Mouse (Mus musculus): Measurements from ENCODE around the gene Fam83g. TPM values are rescaled to one million over a fixed set of nuclear protein-coding genes. Genes with fewer than 3 reads are reported as not detected.

The Fam83g gene
- total and polyA plus RNA-seq, 3 experiments: 0.05 TPM; not detected in 2

GRCm38 (mm10) chr11:61650470-61651265, 33.2 kb upstream of the Fam83g start:
- H3K4me1 ChIP-seq (ENCODE audit: insufficient read depth, low read depth, low read length): peaks cover 14% of the 10 kb centered on the region

GRCm38 (mm10) chr11:61652216-61652615, 31.7 kb upstream of the Fam83g start:
- Histone ChIP-seq H3K4me3 (ENCODE audit: low read depth, low read length) (no peak overlapping the region), H3K4me1 (ENCODE audit: insufficient read depth, low read depth, low read length) (peaks cover 16% of the 10 kb centered on the region), H3K36me3 (replicated peaks) (no peaks in the 10 kb centered on the region), H3K9me3 (replicated peaks) (no peaks in the 10 kb centered on the region), H3K27me3 (ENCODE audit: insufficient read depth, low read length) (peaks cover 24% of the 10 kb centered on the region)
- DNase-seq (ENCODE audit: low spot score): no peak
- no peak for TF ChIP-seq GATA1 (IDR thresholded peaks at IDR 0.05; ENCODE audit: borderline replicate concordance, low read length)
- no peak for TF ChIP-seq POLR2AphosphoS5 (IDR thresholded peaks at IDR 0.05; ENCODE audit: insufficient replicate concordance, low read depth, low read length)
- TF ChIP-seq GATA2 (IDR thresholded peaks at IDR 0.05; ENCODE audit: borderline replicate concordance, low read depth, low read length): no peak
- TF ChIP-seq CTCF (IDR thresholded peaks at IDR 0.05; ENCODE audit: low read depth, low read length): no peak
- TF ChIP-seq TAL1 (conservative IDR thresholded peaks at IDR 0.05; ENCODE audit: low read depth, low read length): no peak
- ATAC-seq (ENCODE audit: extremely low read depth, insufficient number of reproducible peaks, low FRiP score, poor library complexity, severe bottlenecking): no peak

More at GRCm38 (mm10) chr11:61650470-61651265, 33.2 kb upstream of the Fam83g start:
- ATAC-seq (ENCODE audit: extremely low read depth, insufficient number of reproducible peaks, low FRiP score, poor library complexity, severe bottlenecking): no peak
- no peak for TF ChIP-seq TAL1 (conservative IDR thresholded peaks at IDR 0.05; ENCODE audit: low read depth, low read length)
- TF ChIP-seq GATA1 (IDR thresholded peaks at IDR 0.05; ENCODE audit: borderline replicate concordance, low read length): no peak
- TF ChIP-seq GATA2 (IDR thresholded peaks at IDR 0.05; ENCODE audit: borderline replicate concordance, low read depth, low read length): no peak
- no peak for TF ChIP-seq POLR2AphosphoS5 (IDR thresholded peaks at IDR 0.05; ENCODE audit: insufficient replicate concordance, low read depth, low read length)
- TF ChIP-seq CTCF (IDR thresholded peaks at IDR 0.05; ENCODE audit: low read depth, low read length): no peak
- no peaks in the 10 kb centered on the region for H3K9me3 ChIP-seq (replicated peaks)
- no peak for DNase-seq (ENCODE audit: low spot score)
- no peaks in the 10 kb centered on the region for H3K36me3 ChIP-seq (replicated peaks)
- H3K4me3 ChIP-seq (ENCODE audit: low read depth, low read length): no peak overlapping the region
- peaks cover 25% of the 10 kb centered on the region for H3K27me3 ChIP-seq (ENCODE audit: insufficient read depth, low read length)

DNA sequence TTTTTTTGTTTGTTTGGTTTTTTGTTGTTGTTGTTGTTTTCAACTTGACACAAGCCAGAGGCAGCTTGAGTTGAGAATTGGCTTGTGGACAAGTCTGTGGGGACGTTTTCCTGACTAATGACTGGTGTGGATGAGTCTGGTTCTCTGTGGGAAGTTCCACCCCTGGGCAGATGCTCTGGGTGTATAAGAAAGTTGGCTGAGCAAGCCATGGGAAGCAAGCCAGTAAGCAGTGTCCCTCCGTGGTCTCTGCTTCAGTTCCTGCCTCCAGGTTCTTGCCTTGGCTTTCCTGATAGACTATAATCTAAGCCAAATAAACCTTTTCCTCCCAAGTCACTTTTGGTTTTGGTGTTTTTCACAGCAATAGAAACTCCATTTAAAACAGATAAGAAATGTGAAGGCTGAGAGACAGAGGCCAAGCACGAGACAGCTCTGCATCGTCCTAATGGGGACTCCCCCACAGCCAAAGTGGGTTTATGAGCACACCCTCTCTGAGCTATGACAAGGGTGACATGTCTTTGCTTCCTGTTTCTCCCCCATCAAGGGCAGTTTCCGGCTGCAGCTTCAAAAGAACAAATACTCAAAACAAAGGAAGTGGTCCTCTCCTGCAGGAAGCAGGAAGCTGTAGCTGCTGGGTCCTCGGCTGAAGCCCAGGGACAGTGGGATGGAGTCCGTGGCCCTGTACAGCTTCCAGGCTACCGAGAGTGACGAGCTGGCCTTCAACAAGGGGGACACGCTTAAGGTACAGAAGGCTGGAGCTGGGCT, 31.0 kb upstream of the Fam83g start, which contains the start of gene Grap:
Gene Grap (plus strand): TSS at position 580 of the 762 bp plus-strand sequence.
- no peaks in the 10 kb centered on the region for H3K9me3 ChIP-seq (replicated peaks)
- ATAC-seq (ENCODE audit: extremely low read depth, insufficient number of reproducible peaks, low FRiP score, poor library complexity, severe bottlenecking): peak; percentile 40; the same call in 1 of the 2 replicates
- H3K36me3 ChIP-seq (replicated peaks): no peaks in the 10 kb centered on the region
- peaks cover 20% of the 10 kb centered on the region for H3K27me3 ChIP-seq (ENCODE audit: insufficient read depth, low read length)
- peaks cover 16% of the 10 kb centered on the region for H3K4me1 ChIP-seq (ENCODE audit: insufficient read depth, low read depth, low read length)
- no peak for TF ChIP-seq TAL1 (conservative IDR thresholded peaks at IDR 0.05; ENCODE audit: low read depth, low read length)
- no peak for TF ChIP-seq CTCF (IDR thresholded peaks at IDR 0.05; ENCODE audit: low read depth, low read length)
- no peak for TF ChIP-seq GATA2 (IDR thresholded peaks at IDR 0.05; ENCODE audit: borderline replicate concordance, low read depth, low read length)
- no peak for TF ChIP-seq POLR2AphosphoS5 (IDR thresholded peaks at IDR 0.05; ENCODE audit: insufficient replicate concordance, low read depth, low read length)
- no peak for TF ChIP-seq GATA1 (IDR thresholded peaks at IDR 0.05; ENCODE audit: borderline replicate concordance, low read length)
- peak; percentile 37 for DNase-seq (ENCODE audit: low spot score)
- H3K4me3 ChIP-seq (ENCODE audit: low read depth, low read length): peak within 1 kb of the TSS; percentile 68

DNA sequence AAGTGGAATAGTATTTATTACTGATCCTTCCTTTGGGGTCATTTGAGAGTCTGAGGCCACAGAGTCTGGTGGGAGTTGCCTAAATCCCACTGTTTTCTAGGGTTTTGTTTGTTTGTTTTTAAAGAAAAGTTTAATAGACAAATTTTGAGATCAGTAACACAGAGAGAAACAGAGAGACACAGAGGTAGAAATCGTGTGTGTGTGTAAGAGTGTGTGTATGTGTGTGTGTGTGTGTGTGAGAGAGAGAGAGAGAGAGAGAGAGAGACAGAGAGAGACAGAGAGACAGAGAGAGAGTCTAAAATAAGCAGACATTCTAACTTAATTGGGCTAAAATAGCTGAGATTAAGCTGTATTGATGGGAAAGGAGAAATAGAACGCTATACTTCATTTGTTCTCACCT, 30.3 kb upstream of the Fam83g start:
- TF ChIP-seq GATA1 (IDR thresholded peaks at IDR 0.05; ENCODE audit: borderline replicate concordance, low read length) (no peak), CTCF (IDR thresholded peaks at IDR 0.05; ENCODE audit: low read depth, low read length) (no peak), POLR2AphosphoS5 (IDR thresholded peaks at IDR 0.05; ENCODE audit: insufficient replicate concordance, low read depth, low read length) (no peak), TAL1 (conservative IDR thresholded peaks at IDR 0.05; ENCODE audit: low read depth, low read length) (no peak), GATA2 (IDR thresholded peaks at IDR 0.05; ENCODE audit: borderline replicate concordance, low read depth, low read length) (no peak)
- Histone ChIP-seq H3K9me3 (replicated peaks) (no peaks in the 10 kb centered on the region), H3K4me3 (ENCODE audit: low read depth, low read length) (peak overlapping the region; percentile 68), H3K4me1 (ENCODE audit: insufficient read depth, low read depth, low read length) (peaks cover 16% of the 10 kb centered on the region), H3K36me3 (replicated peaks) (peaks cover 3% of the 10 kb centered on the region), H3K27me3 (ENCODE audit: insufficient read depth, low read length) (peaks cover 16% of the 10 kb centered on the region)
- ATAC-seq (ENCODE audit: extremely low read depth, insufficient number of reproducible peaks, low FRiP score, poor library complexity, severe bottlenecking) (no peak), DNase-seq (ENCODE audit: low spot score) (no peak)

DNA sequence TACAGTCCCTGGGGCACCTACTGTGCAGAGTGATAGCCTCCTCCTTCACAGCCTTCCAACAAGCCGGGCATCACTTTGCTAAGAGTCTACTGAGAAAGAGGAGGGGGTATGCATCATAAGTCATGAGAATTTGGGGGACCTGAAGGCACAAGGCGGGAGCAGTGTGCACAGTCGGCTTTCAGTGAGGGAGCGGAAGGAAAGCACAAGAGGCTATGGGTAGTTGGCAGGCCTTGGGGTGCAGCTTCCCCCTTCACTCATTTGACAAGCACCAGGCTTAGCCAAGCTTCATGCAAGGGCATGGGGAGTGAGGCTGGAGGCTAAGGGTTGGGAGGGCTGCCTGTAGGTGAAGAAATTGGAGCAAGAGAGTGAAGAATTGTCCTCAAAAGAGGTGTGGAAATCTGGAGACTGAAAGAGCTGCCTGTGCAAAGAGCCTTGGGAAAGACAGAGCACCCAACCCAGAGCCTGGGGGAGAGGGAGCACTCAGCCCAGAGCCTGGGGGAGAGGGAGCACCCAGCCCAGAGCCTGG, 29.0 kb upstream of the Fam83g start:
- no peaks in the 10 kb centered on the region for H3K9me3 ChIP-seq (replicated peaks)
- no peak for DNase-seq (ENCODE audit: low spot score)
- TF ChIP-seq GATA1 (IDR thresholded peaks at IDR 0.05; ENCODE audit: borderline replicate concordance, low read length) (no peak), CTCF (IDR thresholded peaks at IDR 0.05; ENCODE audit: low read depth, low read length) (no peak), POLR2AphosphoS5 (IDR thresholded peaks at IDR 0.05; ENCODE audit: insufficient replicate concordance, low read depth, low read length) (no peak), TAL1 (conservative IDR thresholded peaks at IDR 0.05; ENCODE audit: low read depth, low read length) (no peak), GATA2 (IDR thresholded peaks at IDR 0.05; ENCODE audit: borderline replicate concordance, low read depth, low read length) (no peak)
- peaks cover 7% of the 10 kb centered on the region for H3K27me3 ChIP-seq (ENCODE audit: insufficient read depth, low read length)
- peaks cover 16% of the 10 kb centered on the region for H3K4me1 ChIP-seq (ENCODE audit: insufficient read depth, low read depth, low read length)
- H3K36me3 ChIP-seq (replicated peaks): peaks cover 7% of the 10 kb centered on the region
- no peak for ATAC-seq (ENCODE audit: extremely low read depth, insufficient number of reproducible peaks, low FRiP score, poor library complexity, severe bottlenecking)
- no peak overlapping the region; the same call in 1 of the 2 replicates for H3K4me3 ChIP-seq (ENCODE audit: low read depth, low read length)
